Mouse (Mus musculus) intestine, postnatal 0 days (tissue): Measurements from ENCODE around the gene Rph3a. TPM values are rescaled to one million over a fixed set of nuclear protein-coding genes. Genes with fewer than 3 reads are reported as not detected.
"Not testable (repeated sequence)": the region's sequence is repeated elsewhere in the genome, so short reads cannot be mapped to it uniquely, and the experiment has no call there.

Source experiments
- ATAC-seq: fragments of 200-750 bp; cut with Nextera tagmentation; 2 replicates; pipeline ENCODE4 v1.8.0; 2017; ENCODE audit warnings: mild to moderate bottlenecking, moderate TSS enrichment, moderate library complexity
- H3K27ac ChIP-seq: fragments of 300-500 bp; sonication (generic); 2 replicates; pipeline ENCODE4 v1.5.1; 2014; ENCODE audit warnings: mild to moderate bottlenecking, low read depth, low read length, moderate library complexity
- H3K27me3 ChIP-seq: fragments of 300-500 bp; sonication (generic); replicated peaks from 2 replicates; pipeline ENCODE4 v1.6.1; 2014; ENCODE audit warnings: low read length, mixed read lengths; ENCODE audit not compliant: control insufficient read depth, insufficient read depth
- H3K36me3 ChIP-seq: fragments of 300-500 bp; sonication (generic); 2 replicates; pipeline ENCODE4 v1.6.1; 2014; ENCODE audit warnings: mild to moderate bottlenecking, moderate library complexity; ENCODE audit not compliant: control insufficient read depth, insufficient read depth
- H3K4me1 ChIP-seq: fragments of 300-500 bp; sonication (generic); replicated peaks from 2 replicates; pipeline ENCODE4 v1.6.1; 2014; ENCODE audit warnings: antibody characterized with exemption, low read length, mixed read lengths; ENCODE audit not compliant: control insufficient read depth, insufficient read depth
- H3K4me2 ChIP-seq: fragments of 300-500 bp; sonication (generic); replicated peaks from 2 replicates; pipeline ENCODE4 v1.6.1; 2014; ENCODE audit warnings: low read depth, mild to moderate bottlenecking, moderate library complexity
- H3K4me3 ChIP-seq: fragments of 300-500 bp; sonication (generic); 2 replicates; pipeline ENCODE4 v1.5.1; 2014; ENCODE audit warnings: low read depth, low read length
- H3K9ac ChIP-seq: fragments of 300-500 bp; sonication (generic); 2 replicates; pipeline ENCODE4 v1.6.1; 2014; ENCODE audit warnings: mild to moderate bottlenecking, low read depth, low read length
- H3K9me3 ChIP-seq: fragments of 300-500 bp; sonication (generic); 2 replicates; pipeline ENCODE4 v1.6.1; 2016; ENCODE audit warnings: mixed run types; ENCODE audit not compliant: control insufficient read depth
- CTCF ChIP-seq: sonication (generic); IDR thresholded peaks from 2 replicates; pipeline ENCODE4 v1.5.1; 2016; ENCODE audit warnings: low read depth, mild to moderate bottlenecking, control low read depth, antibody characterized with exemption, moderate library complexity
- WGBS: fragments of 180-500 bp; shearing (Covaris S2); extraction: QIAGEN DNeasy Blood & Tissue Kit; methylation state at CpG from one replicate; pipeline ENCODE4 v1.1.7; 2014; 5-methylcytosine and 5-hydroxymethylcytosine counted together
- polyA plus RNA-seq: library from polyadenylated mRNA; unstranded; fragments of >200 nt; fragmentation: Nextera tagmentation; extraction: Ambion mirVana; gene quantifications from 2 replicates; pipeline ENCODE4 v1.2.1, GENCODE M21; 2015

Gene Rph3a
- polyA plus RNA-seq, 1 experiment from 2014 or later: 0.48 TPM

DNA sequence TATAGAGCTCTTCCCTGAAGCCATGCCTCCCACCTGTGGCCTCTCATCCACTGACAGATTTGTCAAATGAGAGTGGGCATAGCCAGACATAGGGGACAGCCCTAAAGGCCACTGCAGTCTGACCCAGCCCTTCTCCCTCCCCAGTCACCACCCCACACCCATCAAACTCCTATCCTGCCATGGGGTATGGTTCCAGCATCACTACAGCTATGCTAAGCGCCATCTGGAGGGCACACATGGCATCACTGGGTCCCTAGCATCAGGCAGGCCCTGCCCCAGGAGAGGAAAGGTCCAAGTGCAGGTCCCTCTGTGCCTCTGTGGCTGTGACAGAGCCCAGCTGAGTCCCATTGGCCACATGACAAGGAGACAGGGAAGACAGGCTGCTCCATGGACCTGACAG, 82.9 kb downstream of the Rph3a start:
- H3K9ac ChIP-seq: no peak overlapping the region
- no peak overlapping the region for H3K4me2 ChIP-seq
- H3K4me1 ChIP-seq: no peaks in the 10 kb centered on the region
- ATAC-seq: peak; percentile 20; the same call in 1 of the 2 replicates
- H3K27me3 ChIP-seq: no peaks in the 10 kb centered on the region
- H3K27ac ChIP-seq: no peak overlapping the region
- TF ChIP-seq CTCF: peak; percentile 75
- WGBS: 19% methylated on average over 1 of the region's 1 CpGs
- H3K4me3 ChIP-seq: no peak overlapping the region
- H3K9me3 ChIP-seq: no peaks in the 10 kb centered on the region
- H3K36me3 ChIP-seq: no peaks in the 10 kb centered on the region

DNA sequence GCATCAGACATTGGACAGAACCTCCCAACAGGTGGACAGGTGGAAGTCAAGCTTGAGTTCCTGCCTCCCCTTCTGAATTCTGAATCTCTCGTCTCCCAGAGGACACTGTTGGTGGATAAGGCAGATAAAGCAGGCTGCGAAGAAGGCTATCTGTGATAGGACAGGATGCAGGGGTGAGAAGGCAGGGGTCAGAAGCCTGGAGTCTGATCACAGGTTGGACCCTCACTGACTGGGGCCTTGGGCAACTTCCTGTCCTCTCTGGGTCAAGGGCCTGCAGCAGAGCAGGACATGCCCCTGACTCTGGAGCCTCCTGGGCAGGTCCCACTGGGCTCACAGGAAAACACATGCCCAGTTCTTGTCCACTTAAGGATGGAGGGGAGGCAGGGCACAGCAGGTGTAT, 83.6 kb downstream of the Rph3a start:
- H3K9me3 ChIP-seq, H3K27me3 ChIP-seq, H3K4me1 ChIP-seq, ATAC-seq, H3K36me3 ChIP-seq, H3K27ac ChIP-seq, H3K4me3 ChIP-seq, H3K9ac ChIP-seq, H3K4me2 ChIP-seq: not testable (repeated sequence)
- WGBS: 57% methylated on average over 2 of the region's 2 CpGs

DNA sequence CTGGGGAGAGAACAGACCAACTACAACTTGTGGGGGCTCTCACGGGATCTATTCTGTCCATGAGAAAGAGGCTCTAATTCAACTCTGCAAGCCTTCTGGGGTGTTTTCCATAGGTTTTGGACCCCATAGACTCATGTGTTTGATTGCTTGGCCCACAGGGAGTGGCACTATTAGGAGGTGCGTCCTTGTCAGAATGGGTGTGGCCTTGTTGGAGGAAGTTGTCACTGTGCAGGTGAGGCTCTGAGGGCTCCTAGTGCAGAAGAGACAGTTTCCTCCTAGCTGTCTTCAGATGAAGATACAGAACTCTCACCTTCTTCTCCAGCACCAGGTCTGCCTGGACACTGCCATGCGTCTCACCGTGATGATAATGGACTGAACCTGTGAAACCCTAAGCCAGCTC, 85.4 kb downstream of the Rph3a start:
- peak; percentile 74 for ATAC-seq
- not testable (repeated sequence) for H3K36me3 ChIP-seq

DNA sequence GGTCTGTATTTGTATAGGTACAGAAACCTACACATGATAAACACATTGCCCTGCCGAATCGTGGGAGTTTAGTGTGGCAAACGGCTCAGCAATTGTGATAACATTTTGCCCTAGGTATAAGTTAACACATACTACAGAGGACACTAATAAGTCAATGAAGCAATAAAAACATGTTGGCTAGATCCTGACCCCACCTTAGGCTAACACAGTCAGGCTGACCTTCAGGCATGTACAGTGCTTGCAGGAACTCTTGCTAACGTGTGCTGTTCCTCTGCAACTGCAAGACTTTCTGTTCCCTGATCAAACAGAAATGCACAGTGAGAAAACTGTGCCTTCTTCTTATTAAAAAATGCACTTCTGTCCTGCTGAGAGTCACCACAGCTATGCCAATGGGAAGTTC, 85.9 kb downstream of the Rph3a start:
- 33% methylated on average over 4 of the region's 4 CpGs for WGBS
- peak overlapping the region; percentile 9; the same call in 1 of the 2 replicates for H3K4me2 ChIP-seq
- H3K9ac ChIP-seq: no peak overlapping the region
- H3K27me3 ChIP-seq: no peaks in the 10 kb centered on the region
- no peak overlapping the region for H3K4me3 ChIP-seq
- H3K4me1 ChIP-seq: no peaks in the 10 kb centered on the region
- no peaks in the 10 kb centered on the region for H3K9me3 ChIP-seq
- H3K36me3 ChIP-seq: no peaks in the 10 kb centered on the region
- peak; percentile 71 for ATAC-seq
- no peak overlapping the region for H3K27ac ChIP-seq
- TF ChIP-seq CTCF: no peak

More for the DNA sequence above, 85.4 kb downstream of the Rph3a start:
- H3K27ac ChIP-seq, H3K4me1 ChIP-seq, H3K9ac ChIP-seq, H3K9me3 ChIP-seq, H3K27me3 ChIP-seq, H3K4me3 ChIP-seq: not testable (repeated sequence)
- H3K4me2 ChIP-seq: peak overlapping the region; percentile 9
- WGBS: 46% methylated on average over 4 of the region's 4 CpGs

DNA sequence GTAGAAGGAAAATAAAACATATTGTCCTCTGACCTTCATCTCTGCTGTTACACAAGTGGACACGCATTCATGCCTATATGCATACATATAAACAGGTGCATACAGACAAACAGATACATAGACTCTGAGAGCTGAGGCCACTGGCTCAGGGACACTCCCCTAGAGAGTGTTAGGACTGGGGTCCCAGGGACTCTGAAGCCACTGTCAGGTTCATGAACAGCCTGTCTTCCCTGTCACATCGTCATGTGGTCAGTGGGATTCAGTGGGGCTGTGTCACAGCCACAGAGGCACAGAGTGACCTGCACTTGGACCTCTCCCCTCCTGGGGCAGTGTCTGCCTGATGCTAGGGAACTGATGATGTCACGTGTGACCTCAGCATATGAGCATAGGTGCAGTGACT, 89.6 kb downstream of the Rph3a start:
- ATAC-seq: no peak
- Histone ChIP-seq H3K9me3 (no peaks in the 10 kb centered on the region), H3K36me3 (no peaks in the 10 kb centered on the region), H3K27me3 (no peaks in the 10 kb centered on the region), H3K4me1 (no peaks in the 10 kb centered on the region), H3K4me2 (no peak overlapping the region), H3K27ac (no peak overlapping the region), H3K4me3 (no peak overlapping the region), H3K9ac (no peak overlapping the region)
- 90% methylated on average over 3 of the region's 3 CpGs for WGBS
- TF ChIP-seq CTCF: no peak

DNA sequence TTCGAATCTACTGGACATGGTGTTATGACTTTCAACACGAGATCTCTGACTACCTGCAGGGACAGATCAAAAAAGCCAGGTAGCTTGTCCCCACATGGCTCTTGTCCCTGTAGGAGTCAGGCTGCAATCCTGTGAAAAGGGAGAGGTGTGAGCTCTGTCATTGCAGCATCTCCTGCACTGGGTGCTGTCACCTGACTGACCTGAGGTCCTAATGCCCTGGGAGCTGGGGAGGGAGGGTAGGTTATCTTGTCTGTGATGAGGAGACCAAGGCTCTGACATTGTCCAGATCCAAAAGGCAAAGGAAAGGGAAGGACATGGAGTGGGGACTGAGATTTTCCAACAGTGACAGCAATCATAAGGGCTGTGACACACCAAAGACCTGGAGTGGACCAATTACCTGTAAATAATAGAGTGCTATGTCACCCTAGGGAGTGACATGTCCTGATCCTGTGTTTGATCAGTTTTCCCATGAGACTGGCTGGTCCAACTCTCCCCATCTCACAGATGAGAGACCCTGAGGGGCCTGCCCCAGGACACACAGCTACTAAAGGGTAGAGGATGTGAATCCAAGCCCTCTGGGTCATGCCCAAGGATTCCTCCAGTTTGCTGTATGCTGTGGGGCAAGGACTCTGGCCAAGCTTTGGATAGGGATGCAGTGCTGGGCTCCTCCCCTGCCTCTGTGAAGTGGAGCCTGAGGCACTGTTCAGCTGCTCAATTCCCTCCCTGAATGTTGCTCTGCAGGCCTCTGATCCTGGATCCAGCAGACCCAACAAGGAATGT, 90.5 kb downstream of the Rph3a start:
- H3K4me2 ChIP-seq, H3K9me3 ChIP-seq, H3K9ac ChIP-seq, H3K36me3 ChIP-seq, H3K4me3 ChIP-seq, ATAC-seq, H3K4me1 ChIP-seq, H3K27me3 ChIP-seq, H3K27ac ChIP-seq: not testable (repeated sequence)
- WGBS: 69% methylated on average over 2 of the region's 2 CpGs

DNA sequence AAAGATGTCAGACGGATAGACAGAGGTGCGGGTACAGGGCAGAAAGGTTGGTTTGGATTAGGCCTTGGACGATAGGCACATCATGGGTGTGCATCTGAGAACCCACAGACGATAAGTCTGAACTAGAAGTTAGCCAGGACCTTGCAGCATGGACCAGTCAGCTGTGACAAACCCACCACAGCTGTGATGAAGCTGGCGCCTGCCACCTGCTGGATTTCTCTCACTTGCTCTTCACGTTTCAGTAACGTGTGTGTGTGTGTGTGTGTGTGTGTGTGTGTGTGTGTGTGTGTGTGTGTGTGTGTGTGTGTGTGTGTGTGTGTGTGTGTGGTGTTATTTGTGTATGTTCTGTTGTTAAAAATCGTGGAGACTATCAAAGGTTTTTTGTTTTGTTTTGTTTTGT, 95.7 kb downstream of the Rph3a start, which contains the start of gene Oas1d:
TSS of gene Oas1d (plus strand) at position 333 of the 400 bp plus-strand sequence.
- H3K4me2 ChIP-seq, H3K4me1 ChIP-seq, ATAC-seq, H3K9ac ChIP-seq, H3K9me3 ChIP-seq, H3K27ac ChIP-seq, H3K4me3 ChIP-seq, H3K27me3 ChIP-seq, H3K36me3 ChIP-seq: not testable (repeated sequence)
- 42% methylated on average over 8 of the region's 8 CpGs for whole genome bisulfite sequencing
